ENCODE assay signal across 9 mouse cellular contexts in genomic region chr6:87040971-87041370, GRCm38 (mm10). TPM values are rescaled to one million over a fixed set of nuclear protein-coding genes. Genes with fewer than 3 reads are reported as not detected.
DNase-seq lines count a peak whose midpoint lies in the region; ATAC-seq and TF ChIP-seq lines count a peak whose summit lies in the region.
"Had no signal": no experiment of that assay in that cellular context is flagged by ENCODE, and none has a peak within 500 bp of the region (broad histone marks: within the 10 kb centered on the region; RNA-seq: fewer than 3 reads in every experiment).

No protein-coding gene starts in this region.

- WGBS in lung, embryonic 15.5 days, result 62% methylated on average over 4 of the region's 4 CpGs
- 49% methylated on average over 4 of the region's 4 CpGs for WGBS in lung, adult 2 months
- WGBS in intestine, embryonic 15.5 days, result 72% methylated on average over 4 of the region's 4 CpGs

- H3K27me3 ChIP-seq in lung, embryonic 15.5 days, result no peaks in the 10 kb centered on the region
- no peaks in the 10 kb centered on the region for H3K27me3 ChIP-seq in intestine, embryonic 15.5 days (replicated peaks)
- H3K27me3 ChIP-seq: CH12.LX had no signal

- H3K9ac ChIP-seq in lung, embryonic 15.5 days, result no peak overlapping the region
- H3K9ac ChIP-seq in intestine, embryonic 15.5 days, result no peak overlapping the region

- H3K36me3 ChIP-seq in lung, embryonic 15.5 days, result no peaks in the 10 kb centered on the region
- no peaks in the 10 kb centered on the region for H3K36me3 ChIP-seq in intestine, embryonic 15.5 days

- no peak overlapping the region for H3K4me2 ChIP-seq in lung, embryonic 15.5 days
- no peak overlapping the region for H3K4me2 ChIP-seq in intestine, embryonic 15.5 days (replicated peaks)

- H3K4me3 ChIP-seq in lung, embryonic 15.5 days, result no peak overlapping the region
- H3K4me3 ChIP-seq in lung, adult 2 months (replicated peaks; ENCODE audit: extremely low read depth, low read depth, low read length), result no peak overlapping the region
- H3K4me3 ChIP-seq in intestine, embryonic 15.5 days (replicated peaks), result no peak overlapping the region

- no peak for TF ChIP-seq CTCF in lung, adult 2 months (IDR thresholded peaks at IDR 0.05; ENCODE audit: insufficient read depth, low read length)

- TF ChIP-seq POLR2A in lung, adult 2 months (IDR thresholded peaks at IDR 0.05; ENCODE audit: borderline replicate concordance, extremely low read depth, low read depth, low read length), result no peak

- no peak for ATAC-seq in lung, embryonic 15.5 days (ENCODE audit: borderline replicate concordance, extremely low read depth, low FRiP score, low TSS enrichment)
- no peak for ATAC-seq in intestine, embryonic 15.5 days

- peak; percentile 24 for DNase-seq in cerebellum, adult 9-11 months
- no peak for DNase-seq in cerebellum, postnatal 25 days
- no peak for DNase-seq in lung, adult 2 months
- DNase-seq in thymus, postnatal 0 days (ENCODE audit: low spot score), result peak; percentile 81
- no peak for DNase-seq in gastrocnemius, postnatal 10 days
- no peak for DNase-seq in kidney, postnatal 10 days

- no peaks in the 10 kb centered on the region for H3K9me3 ChIP-seq in lung, embryonic 15.5 days
- H3K9me3 ChIP-seq in intestine, embryonic 15.5 days, result no peaks in the 10 kb centered on the region

- H3K4me1 ChIP-seq in lung, embryonic 15.5 days, result peaks cover 25% of the 10 kb centered on the region
- H3K4me1 ChIP-seq in lung, adult 2 months (ENCODE audit: control insufficient read depth, insufficient read depth, low read length), result peaks cover 6% of the 10 kb centered on the region
- H3K4me1 ChIP-seq in intestine, embryonic 15.5 days (replicated peaks), result peaks cover 12% of the 10 kb centered on the region

- H3K27ac ChIP-seq in lung, embryonic 15.5 days, result peak overlapping the region; percentile 99
- H3K27ac ChIP-seq in intestine, embryonic 15.5 days, result peak overlapping the region; percentile 62; the same call in 1 of the 2 replicates

RNA-seq across cellular contexts. Expression of gene Gfpt1, which starts 1.7 kb away (rescaled TPM):
- polyA plus RNA-seq in lung, embryonic 15.5 days (2015; fragmentation: Nextera tagmentation; extraction: Ambion mirVana), result 20.5 and 20.9 TPM in 2 replicates
- polyA plus RNA-seq in lung, adult 2 months (2012; rRNA removed), result 13.3 and 17.3 TPM in 2 replicates
- polyA plus RNA-seq in intestine, embryonic 15.5 days (2015; fragmentation: Nextera tagmentation; extraction: Ambion mirVana), result 22.5 and 23.4 TPM in 2 replicates
- 10.8 and 11.3 TPM in 2 replicates for polyA plus RNA-seq in thymus, postnatal 0 days (2015; fragmentation: Nextera tagmentation; extraction: Ambion mirVana)
- total RNA-seq in gastrocnemius, postnatal 10 days (2021), result 10 to 100 TPM; 36.1 to 44.4 TPM

RNA-seq across cellular contexts. Expression of gene Nfu1, which starts 31.9 kb away (rescaled TPM):
- 86.0 and 88.3 TPM in 2 replicates for polyA plus RNA-seq in lung, embryonic 15.5 days (2015; fragmentation: Nextera tagmentation; extraction: Ambion mirVana)
- 72.5 and 88.5 TPM in 2 replicates for polyA plus RNA-seq in lung, adult 2 months (2012; rRNA removed)
- polyA plus RNA-seq in intestine, embryonic 15.5 days (2015; fragmentation: Nextera tagmentation; extraction: Ambion mirVana), result 107 and 109 TPM in 2 replicates
- polyA plus RNA-seq in thymus, postnatal 0 days (2015; fragmentation: Nextera tagmentation; extraction: Ambion mirVana), result 86.1 and 93.7 TPM in 2 replicates
- total RNA-seq in gastrocnemius, postnatal 10 days (2021), result 10 to 100 TPM; 63.1 to 66.8 TPM

Comparison
In these comparisons a context has a peak if more than half of its experiments do, and no peak if none do; other contexts are left out.
1. DNase-seq: peak in cerebellum, adult 9-11 months (single experiment) and thymus, postnatal 0 days (single experiment); none in cerebellum, postnatal 25 days (0 of 2), lung, adult 2 months (single experiment), gastrocnemius, postnatal 10 days (single experiment) and kidney, postnatal 10 days (single experiment).